Mouse (Mus musculus): ENCODE data around the gene Ccdc61.
"Not testable (repeated sequence)": the region's sequence is repeated elsewhere in the genome, so short reads cannot be mapped to it uniquely, and the experiment has no call there.

The Ccdc61 gene

GRCm38 (mm10) chr7:18909797-18910196, 418 bp downstream of the Ccdc61 start:
- DNase-seq: no peak

- DNase-seq: no peak
Observed at GRCm38 (mm10) chr7:18904971-18905370, 5.2 kb downstream of the Ccdc61 start.

GRCm38 (mm10) chr7:18902486-18902885, 7.7 kb downstream of the Ccdc61 start:
- DNase-seq: no peak

- no peak for DNase-seq
Observed at GRCm38 (mm10) chr7:18900513-18900912, 9.7 kb downstream of the Ccdc61 start.

- peak; percentile 77 to 82 for DNase-seq
Observed at GRCm38 (mm10) chr7:18896536-18896935, 13.7 kb downstream of the Ccdc61 start.

- DNase-seq: peak; percentile 88 to 90
Observed at GRCm38 (mm10) chr7:18893651-18894430, 16.4 kb downstream of the Ccdc61 start.

GRCm38 (mm10) chr7:18893009-18893408, 17.2 kb downstream of the Ccdc61 start:
- peak; percentile 26 to 44 for DNase-seq

- DNase-seq: peak; percentile 96 to 98
Observed at GRCm38 (mm10) chr7:18891872-18892599, 18.2 kb downstream of the Ccdc61 start.

GRCm38 (mm10) chr7:18890848-18891247, 19.4 kb downstream of the Ccdc61 start:
- DNase-seq: no peak

- no peak for DNase-seq
Observed at GRCm38 (mm10) chr7:18886963-18887362, 23.3 kb downstream of the Ccdc61 start.

GRCm38 (mm10) chr7:18884745-18885422, 25.3 kb downstream of the Ccdc61 start:
- DNase-seq: no peak

GRCm38 (mm10) chr7:18883991-18884744, 26.0 kb downstream of the Ccdc61 start:
- DNase-seq: peak in 1 of 2 experiments; percentile 1

GRCm38 (mm10) chr7:18878691-18879090, 31.5 kb downstream of the Ccdc61 start:
- no peak for DNase-seq

- no peak for DNase-seq
Observed at GRCm38 (mm10) chr7:18875372-18875771, 34.8 kb downstream of the Ccdc61 start.

GRCm38 (mm10) chr7:18873253-18873652, 37.0 kb downstream of the Ccdc61 start:
- DNase-seq: peak; percentile 87 to 88

- DNase-seq: peak in 1 of 2 experiments; percentile 19
Observed at GRCm38 (mm10) chr7:18872816-18873215, 37.4 kb downstream of the Ccdc61 start.

GRCm38 (mm10) chr7:18872014-18872802, 38.0 kb downstream of the Ccdc61 start:
- DNase-seq: peak; percentile 43 to 49

- DNase-seq: not testable (repeated sequence)
Observed at GRCm38 (mm10) chr7:18871031-18871430, 39.2 kb downstream of the Ccdc61 start, which contains the start of gene Pglyrp1. Pglyrp1 (plus strand) TSS chr7:18871331.

- no peak for DNase-seq
Observed at GRCm38 (mm10) chr7:18868491-18868890, 41.7 kb downstream of the Ccdc61 start.

GRCm38 (mm10) chr7:18862801-18863200, 47.4 kb downstream of the Ccdc61 start:
- no peak for DNase-seq

- no peak for DNase-seq
Observed at GRCm38 (mm10) chr7:18858310-18858916, 51.8 kb downstream of the Ccdc61 start.

Measured in cerebellum, postnatal 10 days (tissue).